Mouse (Mus musculus) hindbrain, embryonic 11.5 days (tissue): ENCODE results near the gene Gm44503. TPM values are rescaled to one million over a fixed set of nuclear protein-coding genes. Genes with fewer than 3 reads are reported as not detected.
A peak's percentile ranks its signal among the peaks of the same experiment; 100 is the strongest.

Source experiments
- ATAC-seq: fragments of 200-750 bp; cut with Nextera tagmentation; 2 replicates; pipeline ENCODE4 v1.8.0; 2017; ENCODE audit warnings: mild to moderate bottlenecking, moderate TSS enrichment, moderate library complexity; ENCODE audit not compliant: low FRiP score
- DNase-seq: peaks from one replicate; pipeline ENCODE4 v3.0.0-alpha.2; 2015; ENCODE audit warnings: low spot score
- H3K27ac ChIP-seq: fragments of 300-500 bp; sonication (generic); 2 replicates; pipeline ENCODE4 v1.5.1; 2014; ENCODE audit warnings: mild to moderate bottlenecking, low read depth, low read length
- H3K27me3 ChIP-seq: fragments of 300-500 bp; sonication (generic); 2 replicates; pipeline ENCODE4 v1.6.1; 2014; ENCODE audit warnings: mild to moderate bottlenecking, low read length, moderate library complexity, mixed read lengths; ENCODE audit not compliant: control insufficient read depth, insufficient read depth
- H3K36me3 ChIP-seq: fragments of 300-500 bp; sonication (generic); 2 replicates; pipeline ENCODE4 v1.6.1; 2014; ENCODE audit warnings: mild to moderate bottlenecking, low read length, moderate library complexity, mixed read lengths; ENCODE audit not compliant: control insufficient read depth, insufficient read depth
- H3K4me1 ChIP-seq: fragments of 300-500 bp; sonication (generic); replicated peaks from 2 replicates; pipeline ENCODE4 v1.6.1; 2014; ENCODE audit warnings: low read length, mixed read lengths; ENCODE audit not compliant: control insufficient read depth, insufficient read depth
- H3K4me2 ChIP-seq: fragments of 300-500 bp; sonication (generic); replicated peaks from 2 replicates; pipeline ENCODE4 v1.6.1; 2014; ENCODE audit warnings: mild to moderate bottlenecking, low read depth, low read length
- H3K4me3 ChIP-seq: fragments of 300-500 bp; sonication (generic); 2 replicates; pipeline ENCODE4 v1.5.1; 2014; ENCODE audit warnings: low read depth, low read length
- H3K9ac ChIP-seq: fragments of 300-500 bp; sonication (generic); 2 replicates; pipeline ENCODE4 v1.6.1; 2014; ENCODE audit warnings: low read depth, low read length
- H3K9me3 ChIP-seq: fragments of 300-500 bp; sonication (generic); 2 replicates; pipeline ENCODE4 v1.6.1; 2016; ENCODE audit warnings: low read length; ENCODE audit not compliant: control insufficient read depth
- WGBS: fragments of 180-500 bp; shearing (Covaris S2); extraction: QIAGEN DNeasy Blood & Tissue Kit; methylation state at CpG from one replicate; pipeline ENCODE4 v1.1.7; 2014; 5-methylcytosine and 5-hydroxymethylcytosine counted together
- polyA plus RNA-seq: library from polyadenylated mRNA; unstranded; fragments of >200 nt; fragmentation: Nextera tagmentation; extraction: Ambion mirVana; gene quantifications from 2 replicates; pipeline ENCODE4 v1.2.1, GENCODE M21; 2014

The Gm44503 gene
- polyA plus RNA-seq, 1 experiment from 2014 or later: 0.37 TPM

- ATAC-seq: no peak
- no peak overlapping the region for H3K9ac ChIP-seq
- H3K36me3 ChIP-seq: no peaks in the 10 kb centered on the region
- H3K4me2 ChIP-seq: no peak overlapping the region
- H3K9me3 ChIP-seq: no peaks in the 10 kb centered on the region
- no peaks in the 10 kb centered on the region for H3K4me1 ChIP-seq
- H3K27ac ChIP-seq: no peak overlapping the region
- no peak overlapping the region for H3K4me3 ChIP-seq
- WGBS: 82% methylated on average over 15 of the region's 15 CpGs
- H3K27me3 ChIP-seq: no peaks in the 10 kb centered on the region
- no peak for DNase-seq
Measured at GRCm38 (mm10) chr9:72961959-72962358, 3.3 kb downstream of the Gm44503 start.

- Histone ChIP-seq H3K9ac (no peak overlapping the region), H3K36me3 (no peaks in the 10 kb centered on the region), H3K27me3 (no peaks in the 10 kb centered on the region), H3K4me2 (no peak overlapping the region), H3K27ac (no peak overlapping the region), H3K4me3 (no peak overlapping the region), H3K4me1 (no peaks in the 10 kb centered on the region), H3K9me3 (no peaks in the 10 kb centered on the region)
- ATAC-seq (no peak), DNase-seq (peak; percentile 45)
- 41% methylated on average over 11 of the region's 11 CpGs for WGBS
Measured at GRCm38 (mm10) chr9:72968349-72969061, 9.9 kb downstream of the Gm44503 start.

GRCm38 (mm10) chr9:72969874-72970273 is 11.2 kb downstream of the Gm44503 start:
- no peaks in the 10 kb centered on the region for H3K27me3 ChIP-seq
- no peaks in the 10 kb centered on the region for H3K4me1 ChIP-seq
- DNase-seq (no peak), ATAC-seq (no peak)
- no peaks in the 10 kb centered on the region for H3K36me3 ChIP-seq
- WGBS: 75% methylated on average over 7 of the region's 7 CpGs
- no peak overlapping the region for H3K27ac ChIP-seq
- no peak overlapping the region for H3K4me2 ChIP-seq
- no peak overlapping the region for H3K4me3 ChIP-seq
- no peak overlapping the region for H3K9ac ChIP-seq
- no peaks in the 10 kb centered on the region for H3K9me3 ChIP-seq

- no peak overlapping the region for H3K27ac ChIP-seq
- no peaks in the 10 kb centered on the region for H3K36me3 ChIP-seq
- no peaks in the 10 kb centered on the region for H3K4me1 ChIP-seq
- no peaks in the 10 kb centered on the region for H3K27me3 ChIP-seq
- H3K9ac ChIP-seq: no peak overlapping the region
- ATAC-seq (no peak), DNase-seq (no peak)
- no peak overlapping the region for H3K4me3 ChIP-seq
- no peak overlapping the region for H3K4me2 ChIP-seq
- H3K9me3 ChIP-seq: no peaks in the 10 kb centered on the region
- 90% methylated on average over 5 of the region's 5 CpGs for WGBS
Measured at GRCm38 (mm10) chr9:72972435-72972834, 13.8 kb downstream of the Gm44503 start.

GRCm38 (mm10) chr9:72972984-72973383 is 14.3 kb downstream of the Gm44503 start:
- Histone ChIP-seq H3K4me3 (no peak overlapping the region), H3K4me1 (no peaks in the 10 kb centered on the region), H3K27ac (no peak overlapping the region), H3K4me2 (no peak overlapping the region), H3K9me3 (no peaks in the 10 kb centered on the region), H3K9ac (no peak overlapping the region), H3K36me3 (no peaks in the 10 kb centered on the region), H3K27me3 (no peaks in the 10 kb centered on the region)
- ATAC-seq: no peak
- no peak for DNase-seq

GRCm38 (mm10) chr9:72974734-72975133 is 16.1 kb downstream of the Gm44503 start:
- H3K27ac ChIP-seq: no peak overlapping the region
- DNase-seq: no peak
- H3K27me3 ChIP-seq: no peaks in the 10 kb centered on the region
- no peak overlapping the region for H3K4me2 ChIP-seq
- H3K4me3 ChIP-seq: no peak overlapping the region
- H3K9me3 ChIP-seq: no peaks in the 10 kb centered on the region
- no peak overlapping the region for H3K9ac ChIP-seq
- ATAC-seq: no peak
- no peaks in the 10 kb centered on the region for H3K36me3 ChIP-seq
- no peaks in the 10 kb centered on the region for H3K4me1 ChIP-seq
- WGBS: 87% methylated on average over 5 of the region's 5 CpGs

- H3K9me3 ChIP-seq: no peaks in the 10 kb centered on the region
- no peaks in the 10 kb centered on the region for H3K36me3 ChIP-seq
- no peak overlapping the region for H3K9ac ChIP-seq
- no peaks in the 10 kb centered on the region for H3K4me1 ChIP-seq
- H3K27ac ChIP-seq: no peak overlapping the region
- H3K4me3 ChIP-seq: no peak overlapping the region
- WGBS: 82% methylated on average over 1 of the region's 1 CpGs
- H3K4me2 ChIP-seq: no peak overlapping the region
- ATAC-seq (no peak), DNase-seq (no peak)
- no peaks in the 10 kb centered on the region for H3K27me3 ChIP-seq
Measured at GRCm38 (mm10) chr9:72975242-72975641, 16.6 kb downstream of the Gm44503 start.

DNA sequence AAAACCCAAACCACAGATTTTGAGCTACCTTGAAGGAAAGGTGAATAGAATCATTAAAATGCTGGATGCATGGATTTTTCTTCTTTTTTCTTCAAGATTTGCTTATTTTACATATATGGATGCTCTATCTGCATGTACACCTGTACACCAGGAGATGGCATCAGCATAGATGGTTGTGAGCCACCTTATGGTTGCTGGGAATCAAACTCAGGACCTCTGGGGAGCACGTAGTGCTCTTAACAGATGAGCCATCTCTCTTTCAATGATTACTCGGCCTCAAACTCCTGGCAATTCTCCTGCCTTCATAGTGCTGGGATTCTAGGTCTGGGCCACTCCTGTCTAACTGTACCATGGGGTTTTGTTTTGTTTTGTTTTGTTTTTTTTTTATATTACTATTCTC is 24.4 kb downstream of the Gm44503 start:
- Histone ChIP-seq H3K27me3 (no peaks in the 10 kb centered on the region), H3K4me2 (no peak overlapping the region), H3K9ac (no peak overlapping the region), H3K4me3 (no peak overlapping the region), H3K27ac (no peak overlapping the region), H3K4me1 (peaks cover 4% of the 10 kb centered on the region), H3K36me3 (no peaks in the 10 kb centered on the region), H3K9me3 (no peaks in the 10 kb centered on the region)
- WGBS: 66% methylated on average over 2 of the region's 2 CpGs
- DNase-seq (no peak), ATAC-seq (no peak)
